Mouse (Mus musculus): Measurements from ENCODE around the gene Ctdspl. TPM values are rescaled to one million over a fixed set of nuclear protein-coding genes. Genes with fewer than 3 reads are reported as not detected.

The Ctdspl gene
- polyA plus RNA-seq, 1 experiment: 42.4 TPM

DNA sequence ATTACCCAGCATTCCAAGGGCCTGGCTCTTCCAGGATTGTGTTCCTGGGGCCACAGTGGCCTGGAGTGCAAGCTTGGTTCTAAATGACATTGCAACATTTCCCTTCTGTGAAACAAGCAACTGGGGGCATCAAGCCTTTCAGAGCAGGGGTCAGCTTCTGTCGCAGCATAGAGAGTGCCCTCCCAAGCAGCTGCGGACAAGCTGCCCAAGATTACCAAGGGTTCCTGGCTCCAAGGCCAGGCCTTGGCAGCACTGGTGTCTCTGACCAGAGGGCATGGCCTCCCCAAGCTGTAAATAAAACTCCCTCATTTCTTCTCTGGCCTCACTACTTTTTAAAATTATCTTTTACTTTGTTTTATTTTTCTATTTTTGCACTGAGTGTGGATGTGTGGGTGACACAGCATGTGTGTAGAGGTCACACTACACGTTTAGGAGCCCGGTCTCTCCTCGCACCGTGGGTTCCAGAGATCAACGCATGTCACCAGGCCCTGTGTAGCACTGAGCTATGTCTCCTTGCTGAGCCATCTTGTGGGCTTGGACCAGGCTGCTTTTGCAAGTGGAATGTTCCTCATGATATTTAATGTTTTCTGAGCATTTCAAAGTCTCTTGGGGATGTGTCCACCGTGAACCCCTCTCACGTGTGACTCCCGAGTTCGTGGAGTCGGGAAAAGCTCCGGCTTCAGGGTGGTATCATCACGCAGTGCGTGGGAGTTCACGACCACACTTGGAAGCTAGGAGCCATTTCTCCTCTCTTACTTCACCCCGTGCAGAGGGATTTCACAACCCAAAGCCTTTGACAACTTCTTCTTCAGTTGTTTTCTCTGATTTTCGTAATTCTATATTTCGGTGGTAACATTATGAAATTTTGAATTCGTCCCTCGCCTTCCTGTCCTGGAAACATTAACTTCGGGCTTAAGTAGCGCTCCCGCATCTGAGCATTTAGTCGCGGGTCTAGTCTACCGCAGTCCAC is 102.3 kb downstream of the Ctdspl start:
- no peak for DNase-seq (ENCODE audit: low read depth)

DNA sequence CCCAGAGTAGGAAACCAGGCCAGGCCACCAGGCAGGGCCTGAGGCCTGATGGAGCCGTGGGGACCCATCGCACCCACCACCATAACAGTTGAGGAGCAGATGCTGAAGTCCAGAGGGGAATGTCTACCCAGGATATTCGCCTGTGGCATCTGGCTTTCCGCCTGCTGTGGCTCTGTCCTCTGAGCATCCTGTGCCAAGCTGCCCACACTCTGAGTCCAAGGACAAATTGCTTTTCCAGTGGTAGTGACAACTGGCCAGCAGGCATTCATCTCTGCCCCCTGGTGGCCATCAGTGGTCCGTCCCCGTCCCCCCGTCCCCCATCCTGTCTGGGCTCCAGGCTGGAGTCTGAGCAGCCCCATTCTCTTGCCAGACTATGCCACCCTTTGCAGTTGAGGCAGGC is 103.3 kb downstream of the Ctdspl start:
- DNase-seq (ENCODE audit: low read depth): no peak

DNA sequence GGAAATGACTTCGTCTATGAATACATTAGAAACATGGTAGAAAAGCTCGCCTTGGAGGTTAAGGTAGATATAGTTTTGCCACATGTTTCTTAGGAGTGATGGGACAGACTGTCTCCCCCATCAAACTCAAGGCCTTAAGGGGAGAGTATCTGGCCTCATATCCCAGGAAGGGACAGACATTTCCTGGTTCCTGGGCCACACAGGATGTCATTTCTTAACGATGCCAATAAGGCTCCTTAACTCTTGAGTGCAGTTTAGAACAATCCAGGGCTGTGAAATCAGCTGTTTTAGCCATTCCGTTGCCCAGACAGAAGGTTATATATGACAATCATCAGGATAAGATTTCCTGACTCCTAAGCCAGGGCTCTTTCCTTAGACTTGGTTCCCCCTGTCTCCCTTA is 104.8 kb downstream of the Ctdspl start:
- no peak for DNase-seq (ENCODE audit: low read depth)

DNA sequence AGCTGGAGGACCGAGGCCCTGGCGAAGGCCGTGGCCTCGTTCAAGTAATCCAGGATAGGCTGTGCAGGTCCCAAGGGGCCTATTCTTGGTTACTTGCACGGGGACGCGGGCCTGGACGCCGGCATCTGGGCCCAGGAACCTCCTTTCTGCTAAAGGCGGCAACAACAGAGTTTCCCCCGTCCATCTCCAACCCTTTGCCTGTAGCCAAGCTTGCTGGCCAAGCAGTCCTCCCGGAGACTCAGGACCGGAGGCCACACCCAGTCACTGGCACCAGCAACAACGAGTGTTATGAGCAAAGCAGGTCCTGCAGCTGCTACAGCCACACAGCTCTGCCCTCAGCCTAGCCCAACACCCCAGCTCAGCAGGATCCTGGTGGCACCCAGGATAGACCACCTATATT is 105.5 kb downstream of the Ctdspl start:
- no peak for DNase-seq (ENCODE audit: low read depth)

DNA sequence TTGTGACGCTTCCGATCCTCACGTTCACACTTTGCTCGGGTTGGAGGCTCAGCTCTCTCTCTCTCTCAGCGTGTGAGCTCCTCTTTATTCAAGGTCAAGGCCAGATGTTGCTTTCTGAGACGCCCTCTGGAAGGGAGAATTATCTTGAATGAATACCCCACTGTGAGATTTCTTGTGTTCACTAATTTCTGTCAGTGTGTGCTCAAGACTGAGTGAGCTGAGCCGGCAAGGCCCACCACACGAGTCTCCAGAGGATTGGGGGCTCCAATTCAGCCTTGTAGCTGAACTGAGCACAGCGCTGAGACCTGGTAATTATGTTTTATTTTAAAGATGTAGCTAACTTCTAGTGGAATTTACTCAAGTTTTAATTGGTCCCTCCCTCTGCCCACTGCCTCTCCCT is 106.3 kb downstream of the Ctdspl start:
- DNase-seq (ENCODE audit: low read depth): no peak

DNA sequence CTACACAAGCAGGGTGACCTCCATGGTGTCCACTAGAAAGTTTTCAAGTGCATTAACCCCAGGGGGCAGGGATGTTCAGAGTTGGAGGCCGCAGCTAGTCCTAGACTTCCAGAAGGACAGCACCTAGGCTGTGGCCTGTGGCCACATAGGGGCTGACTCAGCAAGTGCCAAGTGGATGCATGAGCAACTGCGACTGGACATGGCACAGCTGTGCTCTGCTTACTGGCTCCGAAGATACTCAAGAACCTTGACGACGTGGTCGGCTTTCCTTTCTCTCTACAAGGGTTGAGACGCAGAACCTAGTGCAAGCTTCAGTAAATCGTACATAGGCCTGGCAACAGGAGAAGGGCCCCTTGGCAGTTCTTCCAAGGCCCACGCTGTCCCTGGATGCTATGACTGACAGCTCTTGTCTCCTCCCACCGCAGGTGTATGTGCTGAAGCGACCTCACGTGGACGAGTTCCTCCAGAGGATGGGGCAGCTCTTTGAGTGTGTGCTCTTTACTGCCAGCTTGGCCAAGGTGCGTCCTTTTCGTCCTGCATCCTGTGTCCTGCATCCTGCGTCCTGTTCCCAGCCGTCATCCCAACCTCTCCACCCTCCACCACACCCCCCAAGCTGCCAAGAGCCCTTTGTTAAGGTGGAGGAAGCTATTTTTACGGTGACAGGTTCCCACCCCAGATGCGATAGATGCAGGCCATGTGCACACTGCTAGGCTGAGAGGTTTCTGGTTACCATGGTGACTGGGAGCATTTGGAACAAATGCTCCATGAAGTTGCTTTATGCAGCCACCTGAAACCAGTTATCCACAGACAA is 107.1 kb downstream of the Ctdspl start:
- DNase-seq (ENCODE audit: low read depth): no peak

DNA sequence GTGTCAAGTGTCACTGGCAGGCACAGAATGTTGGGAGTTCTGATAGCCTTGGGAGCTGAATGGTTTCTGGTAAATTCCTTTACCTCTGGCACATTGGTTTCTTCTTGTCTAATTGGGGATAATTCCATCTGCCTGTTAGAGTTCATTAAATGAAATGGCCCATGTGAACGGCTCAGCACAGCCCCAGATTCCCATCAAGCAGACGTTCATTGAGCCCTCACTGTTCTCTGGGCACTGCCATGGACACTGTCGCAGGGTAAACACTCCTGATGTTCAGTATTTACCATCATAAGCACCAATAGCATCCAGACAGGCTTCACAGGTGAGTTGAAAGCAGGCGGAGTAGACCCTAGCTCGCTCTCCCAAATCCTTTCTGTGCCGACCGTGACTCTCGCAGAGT is 107.8 kb downstream of the Ctdspl start:
- DNase-seq (ENCODE audit: low read depth): no peak

DNA sequence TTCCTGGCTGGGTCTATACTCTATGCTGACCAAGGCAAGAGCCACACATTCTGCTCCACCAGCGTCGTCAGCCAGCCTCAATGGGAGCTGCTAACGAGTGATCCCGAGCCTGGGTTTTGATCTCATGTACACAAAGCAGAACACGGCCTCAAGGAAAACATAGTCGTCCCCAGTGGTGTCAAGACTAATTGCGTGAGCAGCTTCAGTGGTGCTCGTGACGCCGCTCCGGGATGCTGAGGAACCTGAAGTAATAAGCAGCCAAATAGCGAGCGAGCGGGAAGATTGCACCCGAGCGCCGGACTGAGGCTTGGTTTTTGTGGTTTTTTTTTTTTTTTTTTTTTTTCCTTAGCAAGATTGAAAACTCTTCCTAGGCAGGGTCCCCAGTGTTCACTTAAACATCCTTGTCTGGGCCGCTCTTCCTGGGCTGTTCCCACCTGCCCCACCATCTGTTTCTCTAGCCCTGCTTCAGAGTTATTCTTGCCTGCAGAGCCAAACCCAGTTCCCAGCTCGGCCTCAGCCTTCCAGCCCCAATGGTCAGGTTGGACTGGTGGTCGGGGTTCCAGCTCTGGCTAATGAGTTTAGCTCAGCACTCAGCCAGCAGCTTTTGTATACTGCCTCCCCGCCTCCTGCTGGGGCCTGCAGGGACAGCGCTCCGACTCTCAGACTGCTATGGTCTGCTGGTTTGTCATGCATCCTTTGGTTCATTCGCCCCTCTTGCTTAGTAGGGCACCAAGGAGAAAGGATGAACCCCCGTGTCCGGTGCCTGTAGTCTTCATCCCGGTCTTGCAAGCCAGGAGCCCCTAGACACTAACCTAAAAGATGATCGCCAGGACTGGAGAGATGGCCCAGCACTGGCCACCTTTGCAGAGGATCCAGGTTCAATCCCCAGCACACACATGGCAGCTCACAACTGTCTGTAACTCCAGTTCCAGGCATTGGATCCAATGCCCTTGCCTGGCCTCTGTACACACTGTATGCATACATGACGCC is 108.7 kb downstream of the Ctdspl start:
- DNase-seq (ENCODE audit: low read depth): no peak

DNA sequence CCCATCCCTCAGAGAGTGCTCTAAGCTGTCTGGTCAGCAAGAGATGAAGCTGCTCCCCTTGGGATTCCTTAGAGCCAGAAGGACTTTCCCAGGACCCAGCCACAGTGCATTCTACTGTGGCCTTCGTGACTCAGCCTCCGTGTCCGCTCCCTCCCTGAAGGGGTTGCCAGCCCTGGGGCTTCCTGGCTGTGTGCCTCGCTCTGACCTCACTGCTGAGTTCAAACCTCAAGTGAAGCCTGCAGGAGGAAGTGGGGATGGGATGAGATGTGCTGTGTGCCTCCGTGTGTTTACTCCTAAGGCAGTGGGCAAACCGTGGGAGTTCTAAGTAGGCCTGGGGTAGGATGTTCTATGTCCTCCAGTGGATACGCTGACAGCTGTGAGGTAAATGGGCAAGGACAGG is 109.6 kb downstream of the Ctdspl start:
- no peak for DNase-seq (ENCODE audit: low read depth)

DNA sequence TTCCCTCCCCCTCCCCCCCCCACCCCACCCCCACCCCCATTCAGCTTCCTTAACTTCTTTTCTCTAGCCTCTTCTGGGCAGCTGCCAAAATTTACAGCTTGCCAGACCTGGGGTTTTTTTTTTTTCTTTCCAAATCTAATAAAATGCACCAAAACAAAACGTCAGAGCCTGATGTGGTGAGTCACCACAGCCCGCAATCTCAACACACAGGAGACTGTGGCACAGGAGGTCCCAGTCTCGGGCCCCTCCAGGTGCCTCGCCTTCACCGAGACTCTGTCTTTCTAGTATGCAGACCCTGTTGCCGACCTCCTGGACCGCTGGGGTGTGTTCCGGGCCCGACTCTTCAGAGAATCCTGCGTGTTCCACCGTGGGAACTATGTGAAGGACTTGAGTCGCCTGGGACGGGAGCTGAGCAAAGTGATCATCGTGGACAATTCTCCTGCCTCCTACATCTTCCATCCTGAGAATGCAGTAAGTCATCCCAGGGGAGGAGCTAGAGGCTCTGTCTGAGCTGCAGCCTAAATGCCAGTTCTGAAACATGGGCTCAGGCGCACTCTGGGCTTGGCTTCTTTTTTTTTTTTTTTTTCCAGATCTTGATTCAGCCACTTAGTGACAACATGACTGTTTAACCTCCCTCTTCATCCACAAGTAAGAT is 111.0 kb downstream of the Ctdspl start:
- no peak for DNase-seq (ENCODE audit: low read depth)

DNA sequence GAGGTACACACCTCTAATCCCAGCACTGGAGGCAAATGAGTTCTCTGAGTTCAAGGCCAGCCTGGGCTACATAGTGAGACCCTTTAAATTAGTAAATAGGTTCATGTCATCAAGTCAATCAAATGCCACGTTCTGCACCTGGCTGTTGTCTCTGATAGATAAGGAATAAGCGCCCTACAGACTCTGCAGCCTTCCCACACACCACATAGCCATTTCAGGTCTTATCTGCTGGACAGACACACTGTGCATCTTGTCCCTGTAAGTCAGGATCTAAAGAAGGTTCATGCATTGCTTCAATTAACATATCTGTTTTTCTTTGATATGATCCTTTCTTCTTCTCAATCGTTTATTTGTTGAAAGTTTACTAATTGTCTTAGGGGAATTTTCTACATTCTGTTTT is 112.3 kb downstream of the Ctdspl start:
- no peak for DNase-seq (ENCODE audit: low read depth)

DNA sequence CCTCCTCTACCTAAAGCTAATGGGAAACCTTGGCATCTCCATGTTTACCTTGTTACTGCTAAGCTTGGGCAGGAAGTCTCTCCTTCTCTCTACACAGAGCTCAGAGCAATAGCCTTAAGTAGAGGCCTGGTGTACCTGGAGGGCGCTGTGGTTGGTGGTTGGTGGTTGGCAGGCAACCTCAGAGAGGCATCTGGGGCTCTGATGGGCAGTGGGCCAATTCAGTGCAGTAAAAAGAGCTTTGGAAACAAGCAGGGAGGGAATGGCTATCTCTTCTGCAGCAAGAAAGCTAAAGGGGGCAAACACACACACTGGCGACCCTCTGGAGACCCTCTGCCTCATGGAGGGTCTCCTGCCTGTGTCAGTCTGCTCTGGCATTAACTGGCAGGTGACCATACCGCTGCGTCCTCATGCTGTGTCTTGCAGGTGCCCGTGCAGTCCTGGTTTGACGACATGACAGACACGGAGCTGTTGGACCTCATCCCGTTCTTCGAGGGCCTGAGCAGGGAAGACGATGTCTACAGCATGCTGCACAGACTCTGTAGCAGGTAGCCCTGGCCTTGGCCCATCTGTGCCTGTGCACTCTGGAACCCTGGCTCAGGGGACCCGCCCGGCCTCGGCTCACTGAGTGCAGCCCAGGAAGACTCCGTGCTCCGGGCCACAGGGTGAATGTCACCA is 114.0 kb downstream of the Ctdspl start:
- DNase-seq (ENCODE audit: low read depth): no peak

DNA sequence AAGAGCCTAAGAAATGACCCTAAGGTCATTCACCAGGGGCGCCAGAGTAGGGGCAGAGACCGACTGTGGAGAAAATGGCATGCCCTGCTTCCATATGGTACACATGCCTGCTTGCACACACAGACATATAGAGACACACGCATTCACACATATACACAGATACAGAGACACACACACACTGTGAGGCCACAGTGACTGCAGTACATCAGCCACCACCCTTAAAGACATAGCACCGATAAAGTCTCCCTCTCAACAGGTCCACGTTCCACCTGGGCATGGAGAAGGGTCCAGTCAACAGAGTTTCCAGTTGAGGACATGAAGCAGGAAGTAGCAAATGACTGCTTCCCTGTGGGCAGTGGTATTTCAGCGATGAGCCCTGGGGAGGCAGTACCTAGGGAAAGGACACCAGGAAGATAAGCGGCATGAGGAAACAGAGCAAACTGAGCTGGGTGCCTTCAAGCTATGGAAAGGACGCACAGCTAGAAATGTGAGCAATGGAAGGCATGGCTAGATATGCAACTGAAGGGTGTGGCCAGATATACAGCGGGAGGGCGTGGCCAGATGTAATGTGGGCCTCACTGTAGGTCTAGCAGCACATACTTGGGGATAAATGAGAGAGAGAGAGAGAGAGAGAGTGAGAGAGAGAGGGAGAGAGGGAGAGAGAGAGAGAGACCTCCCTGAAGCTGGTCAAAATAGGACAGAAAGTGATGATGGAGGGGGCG is 122.1 kb downstream of the Ctdspl start:
- no peak for DNase-seq (ENCODE audit: low read depth)

DNA sequence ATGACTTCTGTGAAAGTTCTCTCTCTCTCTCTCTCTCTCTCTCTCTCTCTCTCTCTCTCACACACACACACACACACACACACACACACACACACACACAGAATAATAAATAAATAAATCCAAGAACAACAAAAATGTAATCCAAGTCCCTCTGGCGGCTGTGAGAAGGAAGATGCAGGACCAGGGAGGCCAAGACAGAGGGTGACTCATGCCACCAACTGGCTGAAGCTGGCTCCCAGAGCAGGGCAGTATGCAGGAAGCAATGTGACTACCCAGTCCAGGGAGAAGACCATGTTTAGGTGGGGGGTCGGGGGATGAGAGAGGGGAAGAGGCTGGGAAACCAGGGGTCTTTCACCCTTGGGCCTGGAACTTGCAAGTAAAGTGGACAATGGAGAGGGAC is 124.9 kb downstream of the Ctdspl start:
- DNase-seq (ENCODE audit: low read depth): no peak

DNA sequence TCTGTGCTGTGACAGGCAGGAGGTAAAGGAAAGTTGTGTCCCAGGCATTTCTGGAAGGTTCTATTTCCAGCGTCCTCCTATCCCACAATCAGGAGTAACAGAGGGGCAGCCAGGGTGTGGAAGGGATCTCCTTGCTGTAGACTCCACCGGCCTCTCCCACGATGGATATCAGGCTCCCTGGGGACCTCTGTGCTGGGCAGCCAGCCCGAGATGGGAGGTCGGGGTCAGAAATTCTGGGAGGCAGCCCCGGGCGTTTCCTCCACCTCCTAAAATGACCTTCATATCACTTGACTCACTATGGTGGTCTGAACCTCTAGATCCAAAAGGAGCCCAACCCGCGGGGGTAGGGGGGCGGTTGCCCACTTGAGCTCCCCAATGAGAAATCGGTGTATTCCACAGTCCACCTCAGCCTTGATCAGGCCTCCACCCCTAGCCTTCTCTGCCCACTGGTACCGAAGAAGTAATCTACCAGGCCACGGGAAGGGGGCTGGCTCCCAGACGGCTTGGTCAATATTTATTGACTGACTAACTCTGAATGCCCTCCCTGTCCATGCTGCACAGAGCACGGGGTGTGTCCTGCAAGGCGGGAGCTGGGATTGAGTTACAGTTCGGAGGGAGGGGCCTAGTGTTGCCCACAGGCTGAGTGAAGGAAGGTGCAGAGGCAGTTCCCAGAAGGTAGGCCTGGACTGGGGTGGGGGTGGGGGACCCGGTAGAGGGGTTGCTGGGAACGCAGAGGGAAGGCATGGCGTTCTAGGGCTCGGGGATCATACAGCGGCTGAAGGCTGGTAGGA is 126.1 kb downstream of the Ctdspl start, which contains the start of gene Vill:
TSS of gene Vill (plus strand) at position 625 of the 791 bp plus-strand sequence.
- no peak for DNase-seq (ENCODE audit: low read depth)

DNA sequence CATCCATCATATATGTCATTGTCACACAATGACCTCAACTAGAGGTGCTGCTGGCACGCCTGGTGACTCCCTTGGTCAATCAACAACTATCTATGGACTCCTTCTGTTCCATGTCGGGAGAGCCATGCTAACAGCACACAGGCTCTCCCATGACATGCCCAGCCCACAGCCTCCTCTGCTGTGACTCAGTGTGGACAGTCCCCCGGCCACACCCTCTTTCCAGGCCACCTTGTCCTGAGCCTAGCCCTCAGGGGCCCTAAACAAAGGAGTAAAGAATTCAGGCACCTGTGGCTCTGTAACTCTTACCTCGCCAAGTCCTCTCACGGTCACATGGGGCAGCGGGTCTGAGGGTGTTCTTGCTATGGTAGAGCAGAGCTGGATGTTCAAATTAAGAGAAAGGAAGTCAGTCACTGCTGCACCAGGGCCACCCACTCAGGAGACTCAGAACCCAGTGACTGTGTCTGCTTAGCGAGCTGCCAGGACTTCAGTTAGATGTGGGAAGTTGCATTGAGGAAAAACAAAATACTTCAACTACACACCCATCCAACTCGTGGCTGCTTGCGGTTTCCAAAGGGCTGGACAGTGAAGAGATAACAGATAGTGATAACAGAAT is 127.8 kb downstream of the Ctdspl start:
- DNase-seq (ENCODE audit: low read depth): no peak

DNA sequence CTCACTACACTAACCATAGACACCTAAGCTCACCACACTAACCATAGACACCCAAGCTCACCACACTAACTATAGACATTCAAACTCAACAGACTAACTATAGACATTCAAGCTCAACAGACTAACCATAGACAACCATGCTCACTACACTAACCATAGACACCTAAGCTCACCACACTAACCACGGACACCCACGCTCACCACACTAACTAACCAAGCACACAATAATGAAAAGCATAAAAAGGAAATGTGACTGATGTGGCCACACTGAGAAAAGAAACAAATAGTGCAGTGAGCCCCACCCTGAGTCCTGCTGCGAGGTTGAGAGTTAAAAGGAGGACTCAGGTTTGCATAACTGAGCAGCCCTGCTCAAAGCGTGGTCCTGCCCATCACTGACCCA is 129.1 kb downstream of the Ctdspl start:
- DNase-seq (ENCODE audit: low read depth): no peak

DNA sequence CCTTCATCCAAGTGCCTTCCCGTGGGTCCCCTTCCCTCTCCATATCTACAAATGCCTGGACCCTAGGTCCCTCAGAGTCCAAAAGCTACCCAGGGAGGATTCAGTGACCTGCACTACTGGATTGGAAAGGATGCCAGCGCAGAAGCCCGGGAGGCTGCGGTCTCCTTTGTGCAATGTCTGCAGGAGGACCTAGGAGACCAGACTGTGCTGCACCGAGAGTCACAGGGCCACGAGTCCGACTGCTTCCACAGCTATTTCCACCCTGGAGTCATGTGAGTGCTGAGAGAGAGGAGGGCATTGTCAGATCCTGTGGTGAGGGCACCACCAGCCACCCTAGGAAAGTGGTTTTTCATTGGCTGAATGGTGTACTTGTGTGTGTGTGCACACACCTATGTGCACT is 132.0 kb downstream of the Ctdspl start:
- DNase-seq (ENCODE audit: low read depth): no peak

DNA sequence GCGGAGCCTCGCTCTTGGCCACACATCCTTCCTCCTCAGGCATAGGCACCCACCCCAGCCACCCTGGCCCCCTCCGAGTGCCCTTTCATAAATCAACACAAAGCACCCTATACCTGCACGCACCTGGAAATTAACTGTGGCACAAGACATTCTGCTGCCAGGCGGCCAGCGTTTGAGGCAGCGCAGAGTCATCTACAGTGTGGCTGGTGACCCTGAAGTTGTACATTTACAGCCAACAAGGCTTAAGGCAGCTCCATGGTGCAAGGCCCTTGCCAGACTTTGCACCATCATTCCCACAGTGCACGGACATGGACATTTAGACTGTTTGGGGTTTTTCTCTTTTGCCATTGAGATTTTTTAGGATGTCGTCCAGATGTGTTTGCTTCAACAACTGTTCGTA is 134.4 kb downstream of the Ctdspl start:
- DNase-seq (ENCODE audit: low read depth): no peak

Measured in gonadal fat pad, adult 2 months (tissue).